Mouse (Mus musculus) frontal cortex, adult (tissue): ENCODE measurements around the gene Prr15l.

Experiments used
- ATAC-seq: cut with Nextera tagmentation; 2 replicates; pipeline ENCODE4 v1.9.2; 2017; ENCODE audit warnings: mild to moderate bottlenecking, moderate library complexity, mixed read lengths; ENCODE audit not compliant: low TSS enrichment

Gene Prr15l

GRCm38 (mm10) chr11:96919003-96919402 lies 8.9 kb upstream of the Prr15l start:
- ATAC-seq: no peak

GRCm38 (mm10) chr11:96924861-96925260 lies 3.0 kb upstream of the Prr15l start:
- ATAC-seq: no peak

- no peak for ATAC-seq
Observed at GRCm38 (mm10) chr11:96925469-96926148, 2.3 kb upstream of the Prr15l start.

- ATAC-seq: no peak
Observed at GRCm38 (mm10) chr11:96926587-96926986, 1.3 kb upstream of the Prr15l start.

GRCm38 (mm10) chr11:96928691-96929090 lies 787 bp downstream of the Prr15l start:
- no peak for ATAC-seq

GRCm38 (mm10) chr11:96929096-96929765 lies 1.3 kb downstream of the Prr15l start:
- no peak for ATAC-seq

GRCm38 (mm10) chr11:96929766-96930331 lies 1.9 kb downstream of the Prr15l start:
- no peak for ATAC-seq

GRCm38 (mm10) chr11:96931327-96932062 lies 3.6 kb downstream of the Prr15l start:
- no peak for ATAC-seq

- no peak for ATAC-seq
Observed at GRCm38 (mm10) chr11:96933562-96934276, 5.8 kb downstream of the Prr15l start.

- ATAC-seq: peak; percentile 77; the same call in 1 of the 2 replicates
Observed at GRCm38 (mm10) chr11:96934921-96935356, 7.0 kb downstream of the Prr15l start.

GRCm38 (mm10) chr11:96935872-96936650 lies 8.2 kb downstream of the Prr15l start:
- ATAC-seq: no peak

- ATAC-seq: peak; percentile 41; the same call in 1 of the 2 replicates
Observed at GRCm38 (mm10) chr11:96937549-96938425, 9.9 kb downstream of the Prr15l start.

- ATAC-seq: no peak
Observed at GRCm38 (mm10) chr11:96938426-96938800, 10.5 kb downstream of the Prr15l start.

GRCm38 (mm10) chr11:96940578-96941465 lies 12.9 kb downstream of the Prr15l start:
- ATAC-seq: no peak

GRCm38 (mm10) chr11:96941989-96942590 lies 14.2 kb downstream of the Prr15l start:
- ATAC-seq: no peak

GRCm38 (mm10) chr11:96943746-96944304 lies 15.9 kb downstream of the Prr15l start, which contains the start of gene Pnpo:
TSS of gene Pnpo (minus strand) at chr11:96943986.
- ATAC-seq: peak; percentile 98

- ATAC-seq: no peak
Observed at GRCm38 (mm10) chr11:96944844-96945580, 17.1 kb downstream of the Prr15l start.
